Mouse (Mus musculus) CH12.LX (cell line): ENCODE data around the gene Dbndd2. TPM values are rescaled to one million over a fixed set of nuclear protein-coding genes. Genes with fewer than 3 reads are reported as not detected.

Source experiments
- DNase-seq: peaks from one replicate; pipeline ENCODE4 v3.0.0-alpha.2; 2013; ENCODE audit errors: extremely low read depth
- H3K27ac ChIP-seq: 2 replicates; pipeline ENCODE4 v1.5.1; 2012; ENCODE audit warnings: low read depth, mild to moderate bottlenecking, control low read depth, moderate library complexity; ENCODE audit not compliant: insufficient read depth
- H3K27me3 ChIP-seq: replicated peaks from 2 replicates; pipeline ENCODE3; 2012; ENCODE audit warnings: inconsistent platforms
- H3K36me3 ChIP-seq, 2 experiments: replicated peaks in 1 of 2; 2 replicates each; pipeline versions ENCODE3 to v1.6.1; 2012; ENCODE audit warnings: inconsistent platforms in 1 of 2, low read length in 1 of 2, mild to moderate bottlenecking in 1 of 2, mixed read lengths in 1 of 2, moderate library complexity in 1 of 2; ENCODE audit not compliant: control insufficient read depth in 1 of 2, insufficient read depth in 1 of 2
- H3K4me1 ChIP-seq, 2 experiments: 2 replicates each; pipeline ENCODE4 v1.6.1; 2012; ENCODE audit warnings: inconsistent platforms in 1 of 2, moderate library complexity in 1 of 2; ENCODE audit not compliant: insufficient read depth in 2 of 2, control insufficient read depth in 1 of 2
- H3K4me2 ChIP-seq: 2 replicates; pipeline ENCODE4 v1.6.1; 2012; ENCODE audit warnings: low read depth, mild to moderate bottlenecking, control low read depth; ENCODE audit not compliant: poor library complexity, insufficient read depth, severe bottlenecking
- H3K4me3 ChIP-seq, 3 experiments: fragments of 150-350 bp in 1 of 3; sonication (generic) in 1 of 3; replicated peaks in 1 of 3; 2 replicates each; pipeline versions ENCODE3 to v1.5.1; 2011 to 2012; ENCODE audit warnings: low read depth in 2 of 3, low read length in 2 of 3, mild to moderate bottlenecking in 2 of 3, moderate library complexity in 2 of 3, control low read depth in 1 of 3, improper control_type of control experiment in 1 of 3, inconsistent platforms in 1 of 3, mixed read lengths in 1 of 3; ENCODE audit not compliant: poor library complexity in 1 of 3
- H3K79me2 ChIP-seq: replicated peaks from 2 replicates; pipeline ENCODE4 v1.6.1; 2012; ENCODE audit warnings: mild to moderate bottlenecking, moderate library complexity; ENCODE audit not compliant: control insufficient read depth, poor library complexity, insufficient read depth, severe bottlenecking; ENCODE audit errors: extremely low read depth
- H3K9ac ChIP-seq: 2 replicates; pipeline ENCODE4 v1.6.1; 2012; ENCODE audit warnings: low read depth, mild to moderate bottlenecking, control low read depth, moderate library complexity; ENCODE audit not compliant: insufficient read depth
- H3K9me3 ChIP-seq: replicated peaks from 2 replicates; pipeline ENCODE3; 2012; ENCODE audit warnings: low read length, inconsistent platforms, mixed read lengths
- BHLHE40 ChIP-seq: IDR thresholded peaks from 2 replicates; pipeline ENCODE4 v1.6.1; 2011; ENCODE audit warnings: mild to moderate bottlenecking, low read depth, low read length, improper control_type of control experiment
- CHD2 ChIP-seq: IDR thresholded peaks from 2 replicates; pipeline ENCODE4 v1.6.1; 2011; ENCODE audit warnings: low read length, improper control_type of control experiment
- CTCF ChIP-seq, 2 experiments: IDR thresholded peaks in 1 of 2; conservative IDR thresholded peaks in 1 of 2; 2 replicates each; pipeline ENCODE4 v1.5.1; 2011 to 2012; ENCODE audit warnings: low read depth in 2 of 2, low read length in 2 of 2, improper control_type of control experiment in 1 of 2, inconsistent platforms in 1 of 2, mild to moderate bottlenecking in 1 of 2, moderate library complexity in 1 of 2
- E2F4 ChIP-seq: IDR thresholded peaks from 2 replicates; pipeline ENCODE4 v1.6.1; 2011; ENCODE audit warnings: low read depth, low read length, improper control_type of control experiment; ENCODE audit not compliant: insufficient replicate concordance
- ELF1 ChIP-seq: IDR thresholded peaks from 2 replicates; pipeline ENCODE4 v1.6.1; 2014; ENCODE audit warnings: low read depth, mild to moderate bottlenecking, inconsistent platforms, low read length, improper control_type of control experiment
- EP300 ChIP-seq: IDR thresholded peaks from 2 replicates; pipeline ENCODE4 v1.6.1; 2011; ENCODE audit warnings: low read length, improper control_type of control experiment
- ETS1 ChIP-seq: conservative IDR thresholded peaks from 2 replicates; pipeline ENCODE4 v1.6.1; 2012; ENCODE audit warnings: low read depth, mild to moderate bottlenecking, inconsistent platforms, low read length, improper control_type of control experiment, moderate library complexity
- HCFC1 ChIP-seq: IDR thresholded peaks from 2 replicates; pipeline ENCODE4 v1.6.1; 2012; ENCODE audit warnings: low read depth, mild to moderate bottlenecking, inconsistent platforms, low read length, improper control_type of control experiment
- IRF4 ChIP-seq: IDR thresholded peaks from 2 replicates; pipeline ENCODE4 v1.6.1; 2014; ENCODE audit warnings: low read depth, mild to moderate bottlenecking, inconsistent platforms, low read length, improper control_type of control experiment
- JUN ChIP-seq: IDR thresholded peaks from 2 replicates; pipeline ENCODE4 v1.6.1; 2011; ENCODE audit warnings: low read depth, mild to moderate bottlenecking, low read length, improper control_type of control experiment, moderate library complexity; ENCODE audit not compliant: insufficient read depth
- MEF2A ChIP-seq: IDR thresholded peaks from 2 replicates; pipeline ENCODE4 v1.6.1; 2014; ENCODE audit warnings: low read depth, mild to moderate bottlenecking, inconsistent platforms, low read length, improper control_type of control experiment, borderline replicate concordance
- POLR2A ChIP-seq: IDR thresholded peaks from 2 replicates; pipeline ENCODE4 v1.6.1; 2011; ENCODE audit warnings: low read depth, mild to moderate bottlenecking, improper control_type of control experiment, low read length
- POLR2AphosphoS2 ChIP-seq: IDR thresholded peaks from 2 replicates; pipeline ENCODE4 v1.6.1; 2011; ENCODE audit warnings: low read depth, low read length, improper control_type of control experiment
- RAD21 ChIP-seq: IDR thresholded peaks from 2 replicates; pipeline ENCODE4 v1.6.1; 2011; ENCODE audit warnings: low read depth, mild to moderate bottlenecking, low read length, improper control_type of control experiment, moderate library complexity
- RCOR1 ChIP-seq: conservative IDR thresholded peaks from 2 replicates; pipeline ENCODE4 v1.6.1; 2012; ENCODE audit warnings: low read depth, mild to moderate bottlenecking, inconsistent platforms, low read length, improper control_type of control experiment
- SMC3 ChIP-seq: IDR thresholded peaks from 2 replicates; pipeline ENCODE4 v1.6.1; 2011; ENCODE audit warnings: low read depth, low read length, improper control_type of control experiment
- TBP ChIP-seq: conservative IDR thresholded peaks from 2 replicates; pipeline ENCODE4 v1.6.1; 2011; ENCODE audit warnings: low read depth, low read length, improper control_type of control experiment
- TCF12 ChIP-seq: IDR thresholded peaks from 2 replicates; pipeline ENCODE4 v1.6.1; 2014; ENCODE audit warnings: low read depth, mild to moderate bottlenecking, inconsistent platforms, low read length, improper control_type of control experiment
- USF2 ChIP-seq: conservative IDR thresholded peaks from 2 replicates; pipeline ENCODE4 v1.6.1; 2011; ENCODE audit warnings: low read depth, low read length, improper control_type of control experiment
- ZC3H11A ChIP-seq: IDR thresholded peaks from 2 replicates; pipeline ENCODE4 v1.6.1; 2012; ENCODE audit warnings: low read depth, mild to moderate bottlenecking, inconsistent platforms, low read length, improper control_type of control experiment
- ZMIZ1 ChIP-seq: IDR thresholded peaks from 2 replicates; pipeline ENCODE4 v1.6.1; 2012; ENCODE audit warnings: low read depth, mild to moderate bottlenecking, inconsistent platforms, low read length, improper control_type of control experiment
- ZNF384 ChIP-seq: IDR thresholded peaks from 2 replicates; pipeline ENCODE4 v1.6.1; 2012; ENCODE audit warnings: low read depth, low read length, improper control_type of control experiment, inconsistent platforms
- dilution Hi-C: fragments of 300-500 bp; cut with MboI; formaldehyde crosslinking; loops from 2 replicates; pipeline ENCODE4 v1.14.3; 2020; ENCODE audit warnings: low sequenced_read_pairs; ENCODE audit not compliant: extremely low pct_unique_long_range_greater_than_20kb, extremely low pct_ligation_motif_present
- in situ Hi-C: fragments of 300-500 bp; cut with MboI; formaldehyde crosslinking; loops from 3 replicates; pipeline ENCODE4 v1.14.3; 2019; ENCODE audit warnings: low sequenced_read_pairs, low pct_ligation_motif_present, low pct_unique_long_range_greater_than_20kb, mixed read lengths
- polyA plus RNA-seq: library from polyadenylated mRNA; unstranded; fragments of >175 nt; gene quantifications from 2 replicates; pipeline ENCODE4 v1.2.1, GENCODE M21; 2012; ENCODE audit warnings: low read depth; ENCODE audit not compliant: insufficient read length
- total RNA-seq, 2 experiments: library from RNA; depleted of rRNA; stranded (reverse); fragments of 300-350 nt in 1 of 2; fragments of >200 nt in 1 of 2; gene quantifications; 2 replicates each; pipeline ENCODE4 v1.2.3; 2012 to 2014

Gene Dbndd2
- total and polyA plus RNA-seq, 3 experiments = 0.53 to 5.7 TPM; not detected in 1

GRCm38 (mm10) chr2:164531169-164531568 is 45.3 kb downstream of the Dbndd2 start:
- no peak overlapping the region for H3K4me2 ChIP-seq
- TF ChIP-seq ZNF384 (peak; percentile 39; the same call in 1 of the 2 replicates), RAD21 (peak; percentile 86), ZC3H11A (peak; percentile 38; the same call in 1 of the 2 replicates), ELF1 (0 out of 2 replicates have a peak, but pooled peaks have one; percentile 12), RCOR1 (no peak), TCF12 (no peak), POLR2A (no peak), CHD2 (no peak), CTCF (conservative IDR thresholded peaks at IDR 0.05 in 1 of 2, IDR thresholded peaks at IDR 0.05 in 1 of 2; ENCODE audit: low read depth in 2 of 2, low read length in 2 of 2) (peak; percentile 93 to 97), SMC3 (peak; percentile 93), ETS1 (no peak), HCFC1 (no peak), ZMIZ1 (no peak), POLR2AphosphoS2 (no peak), IRF4 (peak; percentile 27; the same call in 1 of the 2 replicates)
- TF ChIP-seq, all 38 proteins: peak for 7
- in situ Hi-C loops = no loop called here
- no peaks in the 10 kb centered on the region for H3K79me2 ChIP-seq
- no peak overlapping the region for H3K9ac ChIP-seq
- dilution Hi-C loops = no loop called here
- no peak overlapping the region for H3K4me3 ChIP-seq
- H3K27me3 ChIP-seq = peaks cover 65% of the 10 kb centered on the region
- H3K36me3 ChIP-seq = no peaks in the 10 kb centered on the region
- H3K4me1 ChIP-seq = peaks cover 4 to 18% of the 10 kb centered on the region in 2 experiments
- peak; percentile 74 for DNase-seq
- no peak overlapping the region for H3K27ac ChIP-seq
- H3K9me3 ChIP-seq = peaks cover 19% of the 10 kb centered on the region

GRCm38 (mm10) chr2:164534315-164534714 is 48.4 kb downstream of the Dbndd2 start:
- no peaks in the 10 kb centered on the region for H3K79me2 ChIP-seq
- no peak overlapping the region for H3K4me2 ChIP-seq
- H3K27me3 ChIP-seq = peaks cover 71% of the 10 kb centered on the region
- H3K4me1 ChIP-seq = peaks cover 4 to 18% of the 10 kb centered on the region in 2 experiments
- no peak overlapping the region for H3K4me3 ChIP-seq
- peaks cover 3% of the 10 kb centered on the region for H3K9me3 ChIP-seq
- no peak overlapping the region for H3K27ac ChIP-seq
- no peak for DNase-seq
- dilution Hi-C loops (no loop called here), in situ Hi-C loops (no loop called here)
- no peak overlapping the region for H3K9ac ChIP-seq
- TF ChIP-seq EP300 (no peak), MEF2A (no peak), E2F4 (no peak), JUN (no peak), BHLHE40 (no peak), IRF4 (no peak), TBP (no peak), HCFC1 (no peak), ZNF384 (no peak), USF2 (no peak), RAD21 (no peak)
- no peaks in the 10 kb centered on the region for H3K36me3 ChIP-seq
